Mouse (Mus musculus): ENCODE results near the gene Tmem135. TPM values are rescaled to one million over a fixed set of nuclear protein-coding genes. Genes with fewer than 3 reads are reported as not detected.

The Tmem135 gene
- polyA plus RNA-seq, 1 experiment from 2014 or later, result 14.4 TPM

- Histone ChIP-seq H3K4me1 (no peaks in the 10 kb centered on the region), H3K27me3 (ENCODE audit: low read depth, poor library complexity, severe bottlenecking) (no peaks in the 10 kb centered on the region), H3K27ac (replicated peaks) (no peak overlapping the region), H3K9me3 (replicated peaks) (no peaks in the 10 kb centered on the region), H3K36me3 (no peaks in the 10 kb centered on the region), H3K4me3 (no peak overlapping the region)
- no peak for DNase-seq (ENCODE audit: low spot score)
- WGBS, result 76% methylated on average over 11 of the region's 11 CpGs
Measured at GRCm38 (mm10) chr7:89425803-89426725, 22.0 kb upstream of the Tmem135 start.

DNA sequence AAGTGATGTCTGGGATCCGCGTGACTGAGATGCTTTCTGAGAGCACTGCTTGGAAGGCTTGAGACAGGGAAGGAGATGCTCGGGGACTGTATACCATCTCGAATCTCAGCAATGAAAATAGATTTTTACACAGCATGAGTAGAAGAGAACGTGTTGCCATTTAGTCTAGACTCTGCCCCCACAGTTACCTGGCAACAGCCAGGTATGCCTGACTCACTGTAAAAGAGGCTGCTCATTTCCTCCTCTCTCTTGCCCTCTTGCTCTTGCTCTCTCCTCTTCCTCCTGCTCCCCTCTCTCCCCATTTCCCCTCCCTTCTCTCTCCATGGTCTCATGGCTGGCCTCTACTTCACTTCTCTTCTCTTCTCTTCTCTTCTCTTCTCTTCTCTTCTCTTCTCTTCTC lies 20.6 kb upstream of the Tmem135 start:
- WGBS, result 85% methylated on average over 5 of the region's 5 CpGs
- Histone ChIP-seq H3K4me3 (no peak overlapping the region), H3K4me1 (no peaks in the 10 kb centered on the region), H3K36me3 (no peaks in the 10 kb centered on the region), H3K27me3 (ENCODE audit: low read depth, poor library complexity, severe bottlenecking) (no peaks in the 10 kb centered on the region), H3K27ac (replicated peaks) (no peak overlapping the region), H3K9me3 (replicated peaks) (no peaks in the 10 kb centered on the region)
- DNase-seq (ENCODE audit: low spot score), result no peak

GRCm38 (mm10) chr7:89423688-89424255 lies 19.8 kb upstream of the Tmem135 start:
- no peak for DNase-seq (ENCODE audit: low spot score)
- H3K27ac ChIP-seq (replicated peaks), result no peak overlapping the region
- H3K27me3 ChIP-seq (ENCODE audit: low read depth, poor library complexity, severe bottlenecking), result no peaks in the 10 kb centered on the region
- H3K4me3 ChIP-seq, result no peak overlapping the region
- H3K9me3 ChIP-seq (replicated peaks), result no peaks in the 10 kb centered on the region
- WGBS, result 65% methylated on average over 8 of the region's 8 CpGs
- no peaks in the 10 kb centered on the region for H3K36me3 ChIP-seq
- H3K4me1 ChIP-seq, result no peaks in the 10 kb centered on the region

GRCm38 (mm10) chr7:89423194-89423593 lies 19.2 kb upstream of the Tmem135 start:
- Histone ChIP-seq H3K4me1 (no peaks in the 10 kb centered on the region), H3K27me3 (ENCODE audit: low read depth, poor library complexity, severe bottlenecking) (no peaks in the 10 kb centered on the region), H3K9me3 (replicated peaks) (no peaks in the 10 kb centered on the region), H3K27ac (replicated peaks) (no peak overlapping the region), H3K4me3 (no peak overlapping the region), H3K36me3 (no peaks in the 10 kb centered on the region)
- 42% methylated on average over 5 of the region's 5 CpGs for WGBS
- no peak for DNase-seq (ENCODE audit: low spot score)

- Histone ChIP-seq H3K4me3 (no peak overlapping the region), H3K9me3 (replicated peaks) (no peaks in the 10 kb centered on the region), H3K27ac (replicated peaks) (no peak overlapping the region), H3K27me3 (ENCODE audit: low read depth, poor library complexity, severe bottlenecking) (no peaks in the 10 kb centered on the region), H3K36me3 (no peaks in the 10 kb centered on the region), H3K4me1 (no peaks in the 10 kb centered on the region)
- 54% methylated on average over 8 of the region's 8 CpGs for WGBS
- no peak for DNase-seq (ENCODE audit: low spot score)
Measured at GRCm38 (mm10) chr7:89422650-89423049, 18.6 kb upstream of the Tmem135 start.

GRCm38 (mm10) chr7:89421294-89421693 lies 17.3 kb upstream of the Tmem135 start:
- no peak for DNase-seq (ENCODE audit: low spot score)
- no peaks in the 10 kb centered on the region for H3K4me1 ChIP-seq
- 94% methylated on average over 5 of the region's 5 CpGs for whole genome bisulfite sequencing

DNA sequence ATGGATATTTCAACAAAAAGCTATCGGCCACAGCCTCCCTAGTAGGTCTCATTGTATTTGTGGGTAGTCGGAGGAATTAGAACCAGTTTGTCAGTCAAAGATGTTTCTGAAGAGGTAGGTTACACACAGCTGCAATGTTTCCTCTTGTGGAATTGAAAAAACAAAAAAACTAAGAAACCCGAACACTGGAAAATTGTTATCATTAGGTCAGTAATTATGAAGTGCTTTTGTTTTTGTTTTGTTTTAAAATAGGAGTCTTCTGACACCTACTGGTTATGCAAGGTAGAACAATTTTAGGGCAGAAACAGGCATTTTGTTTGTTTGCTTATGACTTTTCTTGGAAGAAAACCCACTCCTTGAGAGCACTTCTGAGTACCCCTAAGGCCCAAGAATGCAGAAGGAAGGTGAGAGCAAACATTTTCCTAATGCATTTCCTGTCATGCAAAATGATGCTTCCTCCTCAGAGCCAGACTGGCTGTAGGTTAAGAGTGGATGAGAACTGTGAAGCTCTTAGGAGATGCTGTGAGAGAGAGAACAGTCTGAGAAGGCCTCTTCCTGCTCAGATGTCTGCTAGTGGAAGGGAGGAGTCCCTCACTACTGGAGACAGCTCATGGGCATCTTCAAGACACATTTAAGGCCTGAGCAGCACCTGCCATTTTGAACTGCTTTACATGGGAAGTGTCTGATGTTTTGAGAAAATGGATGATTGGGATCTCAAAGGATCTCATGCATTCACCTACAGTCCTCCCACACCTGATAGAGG lies 15.1 kb upstream of the Tmem135 start:
- 70% methylated on average over 3 of the region's 3 CpGs for WGBS
- H3K4me1 ChIP-seq, result no peaks in the 10 kb centered on the region
- H3K9me3 ChIP-seq (replicated peaks), result no peaks in the 10 kb centered on the region
- no peaks in the 10 kb centered on the region for H3K36me3 ChIP-seq
- H3K27ac ChIP-seq (replicated peaks), result no peak overlapping the region
- H3K27me3 ChIP-seq (ENCODE audit: low read depth, poor library complexity, severe bottlenecking), result no peaks in the 10 kb centered on the region
- DNase-seq (ENCODE audit: low spot score), result no peak
- H3K4me3 ChIP-seq, result no peak overlapping the region

More at GRCm38 (mm10) chr7:89421294-89421693, 17.3 kb upstream of the Tmem135 start:
- Histone ChIP-seq H3K27ac (replicated peaks) (no peak overlapping the region), H3K36me3 (no peaks in the 10 kb centered on the region), H3K4me3 (no peak overlapping the region), H3K27me3 (ENCODE audit: low read depth, poor library complexity, severe bottlenecking) (no peaks in the 10 kb centered on the region), H3K9me3 (replicated peaks) (no peaks in the 10 kb centered on the region)

DNA sequence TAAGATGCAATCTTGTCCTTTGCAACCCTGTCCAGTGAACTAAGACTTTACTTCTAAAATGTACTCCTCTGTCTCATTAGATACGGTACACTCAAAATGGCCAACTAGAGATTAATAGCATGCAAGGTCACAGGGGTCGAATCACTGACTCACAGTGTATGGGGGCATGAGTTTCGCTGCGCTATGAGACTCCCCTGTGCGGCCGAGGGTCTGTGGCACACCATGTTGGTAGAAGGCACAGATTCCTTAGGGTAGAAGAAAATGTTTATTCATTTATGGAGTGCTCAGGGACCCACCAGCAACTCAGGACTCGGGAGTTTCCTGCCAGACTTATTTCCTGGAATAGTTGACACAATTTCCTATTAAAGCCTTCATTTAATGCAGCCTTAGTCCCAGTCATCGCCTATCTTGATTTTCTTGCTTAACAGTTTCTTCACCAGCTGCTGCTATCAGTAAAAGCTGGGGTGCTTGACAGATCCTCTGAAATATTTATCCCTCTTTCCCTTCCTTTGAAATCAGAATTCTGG lies 14.2 kb upstream of the Tmem135 start:
- H3K9me3 ChIP-seq (replicated peaks), result no peaks in the 10 kb centered on the region
- no peak overlapping the region for H3K27ac ChIP-seq (replicated peaks)
- no peak for DNase-seq (ENCODE audit: low spot score)
- H3K4me1 ChIP-seq, result no peaks in the 10 kb centered on the region
- H3K4me3 ChIP-seq, result no peak overlapping the region
- WGBS, result 85% methylated on average over 8 of the region's 8 CpGs
- no peaks in the 10 kb centered on the region for H3K27me3 ChIP-seq (ENCODE audit: low read depth, poor library complexity, severe bottlenecking)
- no peaks in the 10 kb centered on the region for H3K36me3 ChIP-seq

- no peaks in the 10 kb centered on the region for H3K9me3 ChIP-seq (replicated peaks)
- H3K4me3 ChIP-seq, result no peak overlapping the region
- H3K4me1 ChIP-seq, result no peaks in the 10 kb centered on the region
- H3K36me3 ChIP-seq, result no peaks in the 10 kb centered on the region
- WGBS, result 89% methylated on average over 2 of the region's 2 CpGs
- H3K27ac ChIP-seq (replicated peaks), result no peak overlapping the region
- DNase-seq (ENCODE audit: low spot score), result no peak
- H3K27me3 ChIP-seq (ENCODE audit: low read depth, poor library complexity, severe bottlenecking), result no peaks in the 10 kb centered on the region
Measured at GRCm38 (mm10) chr7:89417707-89418106, 13.7 kb upstream of the Tmem135 start.

GRCm38 (mm10) chr7:89416027-89416426 lies 12.0 kb upstream of the Tmem135 start:
- WGBS, result 80% methylated on average over 4 of the region's 4 CpGs
- no peak for DNase-seq (ENCODE audit: low spot score)
- Histone ChIP-seq H3K27ac (replicated peaks) (no peak overlapping the region), H3K36me3 (no peaks in the 10 kb centered on the region), H3K4me1 (no peaks in the 10 kb centered on the region), H3K9me3 (replicated peaks) (no peaks in the 10 kb centered on the region), H3K27me3 (ENCODE audit: low read depth, poor library complexity, severe bottlenecking) (no peaks in the 10 kb centered on the region), H3K4me3 (no peak overlapping the region)

- H3K9me3 ChIP-seq (replicated peaks), result no peaks in the 10 kb centered on the region
- H3K4me1 ChIP-seq, result no peaks in the 10 kb centered on the region
- no peak overlapping the region for H3K27ac ChIP-seq (replicated peaks)
- peaks cover 7% of the 10 kb centered on the region for H3K27me3 ChIP-seq (ENCODE audit: low read depth, poor library complexity, severe bottlenecking)
- H3K4me3 ChIP-seq, result no peak overlapping the region
- WGBS, result 89% methylated on average over 7 of the region's 7 CpGs
- DNase-seq (ENCODE audit: low spot score), result no peak
- H3K36me3 ChIP-seq, result peaks cover 12% of the 10 kb centered on the region
Measured at GRCm38 (mm10) chr7:89412094-89412493, 8.1 kb upstream of the Tmem135 start.

- peaks cover 15% of the 10 kb centered on the region for H3K36me3 ChIP-seq
- peaks cover 15% of the 10 kb centered on the region for H3K27me3 ChIP-seq (ENCODE audit: low read depth, poor library complexity, severe bottlenecking)
- H3K4me1 ChIP-seq, result no peaks in the 10 kb centered on the region
- whole genome bisulfite sequencing, result 90% methylated on average over 3 of the region's 3 CpGs
- no peak overlapping the region for H3K27ac ChIP-seq (replicated peaks)
- no peak for DNase-seq (ENCODE audit: low spot score)
- no peak overlapping the region for H3K4me3 ChIP-seq
- no peaks in the 10 kb centered on the region for H3K9me3 ChIP-seq (replicated peaks)
Measured at GRCm38 (mm10) chr7:89411346-89411745, 7.3 kb upstream of the Tmem135 start.

All from midbrain, embryonic 10.5 days (tissue).